Mouse (Mus musculus) G1E (cell line): ENCODE measurements around the gene Ring1. TPM values are rescaled to one million over a fixed set of nuclear protein-coding genes. Genes with fewer than 3 reads are reported as not detected.

Experiments used
- ATAC-seq: 2 replicates; pipeline ENCODE4 v1.8.0; 2016; ENCODE audit warnings: mild to moderate bottlenecking; ENCODE audit not compliant: insufficient number of reproducible peaks, poor library complexity, low FRiP score, severe bottlenecking; ENCODE audit errors: extremely low read depth
- DNase-seq: peaks from one replicate; pipeline ENCODE4 v3.0.0; 2012; ENCODE audit warnings: low spot score
- H3K27me3 ChIP-seq: 2 replicates; pipeline ENCODE4 v1.6.1; 2012; ENCODE audit warnings: mild to moderate bottlenecking, low read length, inconsistent platforms; ENCODE audit not compliant: insufficient read depth
- H3K36me3 ChIP-seq: replicated peaks from 2 replicates; pipeline ENCODE3; 2012; ENCODE audit warnings: mild to moderate bottlenecking, inconsistent platforms
- H3K4me1 ChIP-seq: 2 replicates; pipeline ENCODE4 v1.6.1; 2012; ENCODE audit warnings: low read depth, low read length, inconsistent platforms, mixed read lengths; ENCODE audit not compliant: insufficient read depth
- H3K4me3 ChIP-seq: 2 replicates; pipeline ENCODE4 v1.5.1; 2012; ENCODE audit warnings: low read depth, mild to moderate bottlenecking, inconsistent platforms, low read length, moderate library complexity, mixed read lengths
- H3K9me3 ChIP-seq: replicated peaks from 2 replicates; pipeline ENCODE4 v1.6.1; 2012; ENCODE audit warnings: inconsistent platforms
- CTCF ChIP-seq: IDR thresholded peaks from 2 replicates; pipeline ENCODE4 v1.5.1; 2012; ENCODE audit warnings: low read depth, low read length, inconsistent platforms, mixed read lengths
- GATA1 ChIP-seq: IDR thresholded peaks from 2 replicates; pipeline ENCODE4 v1.6.1; 2012; ENCODE audit warnings: borderline replicate concordance, low read length, inconsistent platforms, mixed read lengths
- GATA2 ChIP-seq: IDR thresholded peaks from 2 replicates; pipeline ENCODE4 v1.6.1; 2012; ENCODE audit warnings: low read depth, low read length, inconsistent platforms, borderline replicate concordance
- POLR2AphosphoS5 ChIP-seq: IDR thresholded peaks from 2 replicates; pipeline ENCODE4 v1.6.1; 2012; ENCODE audit warnings: low read depth, low read length, inconsistent platforms; ENCODE audit not compliant: insufficient replicate concordance
- TAL1 ChIP-seq: conservative IDR thresholded peaks from 2 replicates; pipeline ENCODE4 v1.6.1; 2012; ENCODE audit warnings: low read depth, low read length, inconsistent platforms, mixed read lengths
- polyA plus RNA-seq: library from polyadenylated mRNA; stranded (reverse); fragments of >175 nt; gene quantifications from 2 replicates; pipeline ENCODE4 v1.2.3, GENCODE M21; 2012
- total RNA-seq, 2 experiments: library from RNA; stranded (forward) in 1 of 2; stranded (reverse) in 1 of 2; fragments of 200-1000 nt in 1 of 2; fragments of >200 nt in 1 of 2; fragmentation: Nextera tagmentation in 1 of 2; gene quantifications; 2 replicates each; pipeline ENCODE4 v1.2.3; 2014 to 2017

Gene Ring1
- total and polyA plus RNA-seq, 3 experiments = 8.4 to 46.4 (median 10.9) TPM

DNA sequence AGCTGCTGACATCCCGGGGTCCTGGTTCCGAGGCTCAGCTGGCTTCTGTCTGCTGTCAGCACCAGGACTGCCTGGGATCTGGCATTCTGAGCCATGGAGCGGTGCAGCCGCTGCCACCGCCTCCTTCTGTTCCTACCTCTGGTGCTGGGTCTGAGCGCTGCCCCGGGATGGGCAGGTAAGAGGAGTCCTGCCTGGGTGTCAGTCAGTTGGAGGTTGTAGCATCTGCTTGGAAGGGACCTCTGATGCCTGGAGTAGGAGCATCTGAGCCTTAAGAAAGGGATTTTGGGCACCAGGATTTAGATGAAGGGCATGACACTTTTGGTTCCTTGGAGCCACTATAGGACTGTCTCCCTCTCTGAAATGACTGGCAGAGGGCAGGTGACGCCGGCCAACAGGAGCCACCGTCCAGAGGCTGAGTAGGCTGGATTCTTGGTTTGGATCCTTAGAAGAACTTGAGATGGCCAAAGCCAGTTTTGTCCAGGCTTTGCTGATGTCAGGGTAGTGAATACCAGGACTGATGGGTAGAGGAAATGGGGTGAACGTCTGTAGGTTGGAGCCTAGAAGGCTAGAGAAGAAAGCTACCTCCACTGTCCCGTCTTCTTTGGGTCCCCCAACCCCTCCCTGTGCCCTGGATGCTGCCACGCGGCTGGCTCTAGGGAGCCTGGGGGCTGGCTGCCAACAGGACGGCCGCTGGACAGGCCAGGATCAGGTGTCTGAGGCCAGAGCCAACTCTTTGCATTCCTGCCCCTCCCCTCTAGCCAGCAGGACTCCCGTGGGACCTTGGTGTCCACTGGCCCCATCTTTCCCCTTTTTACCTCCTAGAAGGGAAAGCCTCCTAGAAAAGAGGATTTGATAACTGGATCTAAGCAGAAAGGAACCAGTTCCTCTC, 15.3 kb upstream of the Ring1 start:
- H3K27me3 ChIP-seq = peaks cover 36% of the 10 kb centered on the region
- TF ChIP-seq POLR2AphosphoS5 = no peak
- no peak for TF ChIP-seq GATA1
- no peak for TF ChIP-seq GATA2
- TF ChIP-seq TAL1 = no peak
- TF ChIP-seq CTCF = no peak
- ATAC-seq (no peak), DNase-seq (no peak)
- no peak overlapping the region for H3K4me3 ChIP-seq
- H3K9me3 ChIP-seq = no peaks in the 10 kb centered on the region
- peaks cover 41% of the 10 kb centered on the region for H3K36me3 ChIP-seq
- peaks cover 37% of the 10 kb centered on the region for H3K4me1 ChIP-seq

DNA sequence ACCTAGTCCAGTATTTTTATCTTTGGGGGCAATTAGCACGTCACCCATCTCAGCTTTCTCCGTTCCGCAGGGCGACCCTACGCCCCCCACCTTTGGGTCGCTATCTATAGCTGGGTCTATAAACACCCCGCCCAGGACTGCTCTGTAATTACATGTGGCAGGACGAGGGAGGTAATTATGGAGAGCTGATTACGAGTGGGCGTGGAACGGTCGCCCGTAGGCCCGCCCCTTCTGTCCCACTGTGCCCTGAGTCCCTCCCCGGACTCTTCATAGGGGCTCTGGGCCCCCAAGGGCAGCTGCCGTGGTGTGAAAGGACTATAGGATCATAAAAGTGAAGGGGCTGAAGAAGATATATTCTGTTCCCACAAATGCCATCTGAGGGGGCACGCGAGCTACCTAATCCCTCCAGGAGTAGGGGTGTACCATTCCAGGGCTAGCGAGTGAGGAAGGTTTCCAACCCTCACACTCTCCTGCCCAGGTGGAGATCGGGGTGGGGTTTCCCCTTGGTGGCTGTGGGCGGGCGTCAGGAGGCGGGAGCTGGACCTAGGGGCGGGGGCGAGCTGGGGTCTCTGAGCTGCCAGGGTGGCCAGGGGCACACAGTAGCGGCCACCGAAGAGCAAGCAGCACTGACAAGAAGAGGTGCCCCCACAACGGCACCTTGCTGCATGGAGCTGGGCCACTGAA, 14.5 kb upstream of the Ring1 start, which contains the start of gene Col11a2:
TSS of gene Col11a2 (plus strand) at position 560 of the 684 bp plus-strand sequence.
- Histone ChIP-seq H3K9me3 (no peaks in the 10 kb centered on the region), H3K4me1 (peaks cover 41% of the 10 kb centered on the region), H3K27me3 (peaks cover 32% of the 10 kb centered on the region), H3K36me3 (peaks cover 48% of the 10 kb centered on the region), H3K4me3 (no peak within 1 kb of the TSS)
- TF ChIP-seq CTCF (no peak), POLR2AphosphoS5 (no peak), GATA2 (no peak), TAL1 (no peak), GATA1 (no peak)
- ATAC-seq (no peak), DNase-seq (no peak)

- DNase-seq = no peak
- H3K27me3 ChIP-seq = peaks cover 29% of the 10 kb centered on the region
- peaks cover 46% of the 10 kb centered on the region for H3K4me1 ChIP-seq
- H3K4me3 ChIP-seq = no peak overlapping the region
- ATAC-seq = no peak
- peaks cover 54% of the 10 kb centered on the region for H3K36me3 ChIP-seq
- H3K9me3 ChIP-seq = no peaks in the 10 kb centered on the region
- TF ChIP-seq GATA2 (no peak), TAL1 (no peak), CTCF (no peak), GATA1 (no peak), POLR2AphosphoS5 (no peak)
Observed at GRCm38 (mm10) chr17:34038440-34038839, 14.0 kb upstream of the Ring1 start.

DNA sequence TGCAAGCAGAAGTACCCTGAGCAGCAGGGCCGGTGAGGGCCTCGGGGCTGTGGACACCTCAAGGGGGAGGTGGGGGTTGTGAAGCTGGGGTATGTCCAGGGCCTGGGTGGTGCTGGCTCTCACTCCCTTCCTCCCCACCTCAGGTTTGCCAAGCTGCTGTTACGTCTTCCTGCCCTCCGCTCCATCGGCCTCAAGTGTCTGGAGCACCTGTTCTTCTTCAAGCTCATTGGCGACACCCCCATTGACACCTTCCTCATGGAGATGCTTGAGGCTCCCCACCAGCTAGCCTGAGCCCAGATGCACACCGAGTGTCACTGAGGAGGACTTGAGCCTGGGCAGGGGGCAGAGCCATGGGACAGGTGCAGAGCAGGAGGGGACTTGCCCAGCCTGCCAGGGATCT, 12.8 kb upstream of the Ring1 start:
- peaks cover 24% of the 10 kb centered on the region for H3K27me3 ChIP-seq
- DNase-seq (no peak), ATAC-seq (no peak)
- no peaks in the 10 kb centered on the region for H3K9me3 ChIP-seq
- peaks cover 59% of the 10 kb centered on the region for H3K36me3 ChIP-seq
- no peak overlapping the region for H3K4me3 ChIP-seq
- no peak for TF ChIP-seq GATA1
- no peak for TF ChIP-seq GATA2
- TF ChIP-seq CTCF = no peak
- TF ChIP-seq TAL1 = no peak
- TF ChIP-seq POLR2AphosphoS5 = no peak
- H3K4me1 ChIP-seq = peaks cover 58% of the 10 kb centered on the region

- ATAC-seq (no peak), DNase-seq (no peak)
- Histone ChIP-seq H3K27me3 (peaks cover 18% of the 10 kb centered on the region; the same call in 1 of the 2 replicates), H3K9me3 (no peaks in the 10 kb centered on the region), H3K4me3 (no peak overlapping the region), H3K36me3 (peaks cover 59% of the 10 kb centered on the region), H3K4me1 (peaks cover 59% of the 10 kb centered on the region)
- TF ChIP-seq GATA1 = no peak
- TF ChIP-seq CTCF = no peak
- TF ChIP-seq GATA2 = no peak
- no peak for TF ChIP-seq TAL1
- no peak for TF ChIP-seq POLR2AphosphoS5
Observed at GRCm38 (mm10) chr17:34036647-34037046, 12.2 kb upstream of the Ring1 start.

GRCm38 (mm10) chr17:34035517-34035916, 11.0 kb upstream of the Ring1 start:
- H3K27me3 ChIP-seq = peaks cover 8% of the 10 kb centered on the region; the same call in 1 of the 2 replicates
- peaks cover 54% of the 10 kb centered on the region for H3K4me1 ChIP-seq
- TF ChIP-seq POLR2AphosphoS5 = no peak
- TF ChIP-seq TAL1 = no peak
- TF ChIP-seq GATA1 = no peak
- TF ChIP-seq CTCF = no peak
- TF ChIP-seq GATA2 = no peak
- peaks cover 64% of the 10 kb centered on the region for H3K36me3 ChIP-seq
- DNase-seq = no peak
- ATAC-seq = no peak
- H3K9me3 ChIP-seq = no peaks in the 10 kb centered on the region
- H3K4me3 ChIP-seq = no peak overlapping the region
